9 mouse cellular contexts compared by ENCODE assay signal in the genomic region with DNA sequence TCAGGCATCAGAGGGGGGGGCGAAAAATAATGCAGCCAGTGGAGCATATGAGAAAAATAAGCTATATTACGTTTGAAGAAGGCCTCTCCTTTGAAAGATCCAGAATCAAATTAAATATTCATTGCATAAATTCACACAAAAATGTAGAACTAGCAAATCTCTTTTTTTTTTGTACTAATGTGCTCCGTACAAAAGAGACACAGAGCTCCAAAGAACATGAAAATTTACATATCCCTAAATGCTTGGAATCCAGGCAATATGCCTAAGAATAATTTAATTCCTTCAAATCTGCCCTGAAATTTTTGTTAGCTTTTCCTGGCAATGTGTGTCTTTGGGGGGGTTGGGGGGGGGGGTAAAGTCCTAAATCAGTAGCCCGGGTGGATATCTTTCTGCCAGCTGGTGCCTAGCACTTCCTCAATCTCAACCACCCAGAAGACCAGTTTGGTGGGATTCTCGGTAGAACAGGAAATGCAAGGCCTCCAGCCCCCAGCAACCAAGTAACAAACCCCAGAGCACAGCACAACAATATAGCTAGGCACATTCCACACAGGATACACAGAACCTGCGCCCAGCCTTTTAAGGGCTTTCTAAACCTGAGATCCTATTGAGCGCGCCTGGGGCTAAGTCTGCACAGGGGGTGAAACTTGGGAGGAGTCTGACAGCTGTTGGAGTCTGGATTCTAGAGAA. TPM values are rescaled to one million over a fixed set of nuclear protein-coding genes. Genes with fewer than 3 reads are reported as not detected.
A peak's percentile ranks its signal among the peaks of the same experiment; 100 is the strongest.
DNase-seq lines count a peak whose midpoint lies in the region; ATAC-seq lines count a peak whose summit lies in the region.
"Had no signal": no experiment of that assay in that cellular context is flagged by ENCODE, and none has a peak within 500 bp of the region (broad histone marks: within the 10 kb centered on the region; RNA-seq: fewer than 3 reads in every experiment).

No protein-coding gene starts in this region.

- H3K27ac ChIP-seq in kidney, embryonic 14.5 days (ENCODE audit: low read depth, low read length), result no peak overlapping the region
- peak overlapping the region; percentile 8 for H3K27ac ChIP-seq in embryonic facial prominence, embryonic 10.5 days (replicated peaks)
- no peak overlapping the region for H3K27ac ChIP-seq in liver, embryonic 15.5 days (replicated peaks)
- H3K27ac ChIP-seq: limb, embryonic 12.5 days had no signal

- no peak overlapping the region for H3K4me3 ChIP-seq in kidney, embryonic 14.5 days (ENCODE audit: low read length)
- no peak overlapping the region for H3K4me3 ChIP-seq in embryonic facial prominence, embryonic 10.5 days
- H3K4me3 ChIP-seq in liver, embryonic 15.5 days (replicated peaks), result no peak overlapping the region
- H3K4me3 ChIP-seq: limb, embryonic 12.5 days had no signal

- H3K27me3 ChIP-seq in kidney, embryonic 14.5 days (ENCODE audit: control insufficient read depth, insufficient read depth, low read length), result no peaks in the 10 kb centered on the region
- H3K27me3 ChIP-seq in embryonic facial prominence, embryonic 10.5 days (replicated peaks; ENCODE audit: low read depth, poor library complexity, severe bottlenecking), result 0 out of 2 replicates have a peak, but pooled peaks cover 4% of the 10 kb centered on the region
- no peaks in the 10 kb centered on the region for H3K27me3 ChIP-seq in liver, embryonic 15.5 days

- H3K4me1 ChIP-seq in kidney, embryonic 14.5 days (ENCODE audit: control insufficient read depth, insufficient read depth, low read length), result peaks cover 55% of the 10 kb centered on the region
- H3K4me1 ChIP-seq in embryonic facial prominence, embryonic 10.5 days, result peaks cover 71% of the 10 kb centered on the region
- peaks cover 78% of the 10 kb centered on the region for H3K4me1 ChIP-seq in liver, embryonic 15.5 days (replicated peaks)

- no peak for DNase-seq in kidney, adult 18-20 months
- DNase-seq in embryonic facial prominence, embryonic 10.5 days (ENCODE audit: low spot score), result peak; percentile 60
- DNase-seq in cerebellum, adult 18-20 months, result no peak
- DNase-seq in cerebellum, adult 9-10 months, result no peak

- H3K9me3 ChIP-seq in kidney, embryonic 14.5 days (ENCODE audit: control insufficient read depth, low read length), result no peaks in the 10 kb centered on the region
- no peaks in the 10 kb centered on the region for H3K9me3 ChIP-seq in embryonic facial prominence, embryonic 10.5 days
- H3K9me3 ChIP-seq in liver, embryonic 15.5 days (replicated peaks), result no peaks in the 10 kb centered on the region

- H3K4me2 ChIP-seq in kidney, embryonic 14.5 days (replicated peaks; ENCODE audit: low read depth, low read length), result no peak overlapping the region
- peak overlapping the region; percentile 48 for H3K4me2 ChIP-seq in liver, embryonic 15.5 days
- H3K4me2 ChIP-seq: limb, embryonic 12.5 days had no signal

- no peak overlapping the region for H3K9ac ChIP-seq in kidney, embryonic 14.5 days (ENCODE audit: low read depth, low read length)
- H3K9ac ChIP-seq in liver, embryonic 15.5 days, result no peak overlapping the region
- H3K9ac ChIP-seq: limb, embryonic 12.5 days had no signal

- H3K36me3 ChIP-seq in kidney, embryonic 14.5 days (ENCODE audit: control insufficient read depth, insufficient read depth, low read length), result peaks cover 17% of the 10 kb centered on the region; the same call in 1 of the 2 replicates
- peaks cover 26% of the 10 kb centered on the region for H3K36me3 ChIP-seq in embryonic facial prominence, embryonic 10.5 days (replicated peaks)
- peaks cover 22% of the 10 kb centered on the region for H3K36me3 ChIP-seq in liver, embryonic 15.5 days (replicated peaks)

- ATAC-seq in kidney, embryonic 14.5 days (ENCODE audit: low FRiP score, low TSS enrichment), result peak; percentile 36; the same call in 1 of the 2 replicates
- ATAC-seq in CD4-positive, CD25-positive, alpha-beta regulatory T cell, adult 4 months, result peak; percentile 48
- ATAC-seq in liver, embryonic 15.5 days (ENCODE audit: insufficient read depth), result no peak
- ATAC-seq in megakaryocyte-erythroid progenitor cell, adult 5-6 weeks (replicated peaks; ENCODE audit: low FRiP score, low TSS enrichment, poor library complexity, severe bottlenecking), result no peak

- WGBS in kidney, embryonic 14.5 days, result 54% methylated on average over 8 of the region's 8 CpGs
- 44% methylated on average over 8 of the region's 8 CpGs for WGBS in embryonic facial prominence, embryonic 10.5 days
- WGBS in liver, embryonic 15.5 days (ENCODE audit: insufficient replicate concordance), result 33% methylated on average over 8 of the region's 8 CpGs

RNA-seq across cellular contexts. Expression of gene Pik3r1, which starts 7.9 kb away (rescaled TPM):
- 34.9 and 63.2 TPM in 2 replicates for polyA plus RNA-seq in kidney, embryonic 14.5 days (2014; fragmentation: Nextera tagmentation; extraction: Ambion mirVana)
- 100 to 1,000 TPM in 1 of 2 experiments, 10 to 100 TPM in 1; 83.2 to 105 TPM for polyA plus RNA-seq in CD4-positive, CD25-positive, alpha-beta regulatory T cell, adult 4 months (2017; shearing (Covaris generic))
- 14.7 and 18.9 TPM in 2 replicates for polyA plus RNA-seq in embryonic facial prominence, embryonic 10.5 days (2016; fragmentation: Nextera tagmentation; extraction: Ambion mirVana)
- 20.3 and 22.6 TPM in 2 replicates for polyA plus RNA-seq in liver, embryonic 15.5 days (2015; fragmentation: Nextera tagmentation; extraction: Ambion mirVana)
- 47.7 and 67.6 TPM in 2 replicates for total RNA-seq in megakaryocyte-erythroid progenitor cell, adult 5-6 weeks (2014; fragmentation: Nextera tagmentation)
- total RNA-seq in megakaryocyte-erythroid progenitor cell, adult 5-6 weeks (2017), result 98.6 and 115 TPM in 2 replicates

Comparison
In these comparisons a context has a peak if more than half of its experiments do, and no peak if none do; other contexts are left out.
1. ATAC-seq: peak in kidney, embryonic 14.5 days (single experiment) and CD4-positive, CD25-positive, alpha-beta regulatory T cell, adult 4 months (single experiment); none in liver, embryonic 15.5 days (single experiment) and megakaryocyte-erythroid progenitor cell, adult 5-6 weeks (single experiment).